Mouse (Mus musculus): ENCODE data around the gene Gm20441.

The Gm20441 gene

GRCm38 (mm10) chr10:75780769-75781578, at the start of gene Gm20441, which contains the start of gene Gstt3:
Gene Gm20441 (minus strand): TSS chr10:75780954.
Gene Gstt3 (minus strand): TSS chr10:75781414.
- no peak for DNase-seq (ENCODE audit: low spot score in 2 of 2)

GRCm38 (mm10) chr10:75830275-75830670, 49.5 kb upstream of the Gm20441 start:
- no peak for DNase-seq (ENCODE audit: low spot score in 2 of 2)

- DNase-seq (ENCODE audit: low spot score in 2 of 2): no peak
Observed at GRCm38 (mm10) chr10:75829529-75830274, 48.9 kb upstream of the Gm20441 start.

DNA sequence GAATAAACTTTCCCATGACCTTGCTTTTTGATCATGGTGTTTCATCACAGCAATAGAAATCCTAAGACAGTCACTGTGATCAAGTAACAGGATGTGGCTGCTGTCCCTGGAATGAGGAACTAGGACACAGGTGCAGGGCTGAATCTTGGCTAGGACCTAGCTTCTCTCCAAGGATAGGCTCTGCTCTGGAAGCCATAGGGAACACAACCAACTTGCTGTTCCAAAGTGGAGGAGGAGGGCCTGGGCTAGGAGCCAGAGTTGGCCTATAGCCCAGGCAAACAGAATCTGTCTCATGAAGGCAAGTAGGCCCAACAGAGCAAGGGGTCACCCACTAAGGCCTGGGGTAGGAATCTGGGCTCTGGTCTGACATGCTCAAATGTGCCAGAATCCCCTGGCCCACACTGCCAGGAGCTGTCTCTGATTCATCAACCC, 47.8 kb upstream of the Gm20441 start:
- no peak for DNase-seq (ENCODE audit: low spot score in 2 of 2)

- DNase-seq (ENCODE audit: low spot score in 2 of 2): no peak
Observed at GRCm38 (mm10) chr10:75827668-75828360, 47.1 kb upstream of the Gm20441 start.

DNA sequence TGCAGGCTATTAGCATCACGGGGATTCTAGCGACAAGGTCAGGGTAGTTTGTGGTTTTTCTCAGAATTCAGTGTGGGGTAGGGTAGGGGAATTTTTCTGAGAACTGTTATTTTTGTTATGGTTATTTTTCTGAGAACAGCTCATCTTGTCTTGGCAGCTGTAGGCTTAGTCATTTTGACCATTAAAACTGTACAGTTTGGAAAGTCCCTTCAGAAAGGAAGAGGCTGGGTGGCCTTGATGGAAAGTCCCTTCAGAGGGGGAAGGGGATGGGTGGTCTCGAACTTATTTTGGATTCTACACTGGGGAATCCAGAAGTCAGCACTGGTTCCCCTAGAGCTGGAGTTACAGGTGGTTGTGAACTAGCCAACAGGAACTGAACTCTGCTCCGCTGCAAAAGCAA, 43.8 kb upstream of the Gm20441 start:
- no peak for DNase-seq (ENCODE audit: low spot score in 2 of 2)

GRCm38 (mm10) chr10:75823782-75824181, 43.0 kb upstream of the Gm20441 start:
- no peak for DNase-seq (ENCODE audit: low spot score in 2 of 2)

DNA sequence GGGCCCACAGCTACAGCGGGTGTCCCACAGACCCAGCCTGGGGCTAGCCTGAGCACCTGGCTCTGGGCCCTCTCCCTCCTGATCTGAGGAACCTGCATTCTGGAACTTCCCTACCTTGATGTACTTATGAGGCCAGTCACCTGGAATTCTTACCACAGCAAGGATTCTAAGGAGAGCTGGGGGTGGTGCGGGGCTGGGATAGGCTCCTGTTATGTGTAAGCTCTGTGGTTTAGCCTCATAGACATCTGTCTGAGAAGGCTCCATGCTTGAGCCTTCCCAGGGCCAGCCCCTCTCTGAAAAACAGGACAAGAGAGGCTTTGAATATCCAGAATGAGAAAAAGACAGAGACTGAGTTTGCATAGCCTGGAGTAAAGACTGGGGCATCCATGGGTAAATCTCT, 41.7 kb upstream of the Gm20441 start, which contains the start of gene Gstt4:
Gstt4 (minus strand) TSS at position 101 of the 400 bp plus-strand sequence.
- DNase-seq (ENCODE audit: low spot score in 2 of 2): no peak

- DNase-seq (ENCODE audit: low spot score in 2 of 2): no peak
Observed at GRCm38 (mm10) chr10:75819882-75820281, 39.1 kb upstream of the Gm20441 start.

DNA sequence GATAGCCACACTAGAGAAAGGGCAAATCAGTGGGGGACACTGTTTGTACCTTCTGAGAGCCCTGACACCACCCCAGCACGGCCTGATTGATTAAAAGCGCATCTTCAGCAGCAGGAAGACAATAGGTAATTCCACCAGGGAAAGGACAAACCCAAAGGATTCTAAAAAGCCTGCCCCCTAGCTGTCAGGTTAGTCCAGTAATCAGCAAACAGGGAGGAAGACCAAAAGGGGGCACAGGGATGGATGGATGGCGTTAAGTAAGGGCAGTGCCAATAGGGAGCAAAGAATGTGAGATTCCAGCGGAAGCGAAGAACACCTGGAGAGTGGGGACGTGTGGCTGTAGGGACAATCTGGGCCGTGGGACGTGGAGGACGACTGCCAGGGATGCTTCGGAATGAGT, 37.9 kb upstream of the Gm20441 start:
- no peak for DNase-seq (ENCODE audit: low spot score in 2 of 2)

- DNase-seq (ENCODE audit: low spot score in 2 of 2): no peak
Observed at GRCm38 (mm10) chr10:75804217-75804616, 23.5 kb upstream of the Gm20441 start.

- DNase-seq (ENCODE audit: low spot score in 2 of 2): no peak
Observed at GRCm38 (mm10) chr10:75798176-75798696, 17.5 kb upstream of the Gm20441 start, which contains the start of gene Gstt1. Gene Gstt1 (minus strand): TSS chr10:75798584.

DNA sequence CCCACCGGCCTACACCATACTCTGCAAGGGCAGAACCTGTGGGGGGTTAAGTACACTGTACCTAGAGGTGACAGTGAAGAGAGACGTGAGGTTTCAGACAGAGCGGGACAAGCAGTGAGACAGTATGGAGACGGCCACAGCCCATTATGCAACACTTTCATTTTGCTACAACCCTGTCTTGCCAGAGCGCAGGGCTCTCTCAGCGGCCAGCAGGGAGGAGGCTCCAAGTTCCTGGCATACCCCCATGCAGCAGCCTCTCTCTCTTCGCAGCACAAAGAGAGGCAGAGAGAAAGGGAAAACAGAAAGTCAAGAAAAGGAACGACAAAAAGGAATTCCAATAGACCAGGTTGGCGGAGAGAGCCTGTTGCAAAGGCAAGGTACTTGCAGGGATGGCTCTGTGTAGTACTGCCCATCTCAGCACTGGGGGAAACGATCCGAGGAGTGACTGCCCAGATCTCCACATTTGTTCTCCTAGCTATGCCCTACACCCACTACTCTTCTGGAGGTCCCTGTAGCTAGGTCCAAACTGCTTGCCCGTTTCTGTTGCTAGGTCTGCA, 16.9 kb upstream of the Gm20441 start:
- DNase-seq (ENCODE audit: low spot score in 2 of 2): no peak

- no peak for DNase-seq (ENCODE audit: low spot score in 2 of 2)
Observed at GRCm38 (mm10) chr10:75796731-75797516, 16.2 kb upstream of the Gm20441 start.

DNA sequence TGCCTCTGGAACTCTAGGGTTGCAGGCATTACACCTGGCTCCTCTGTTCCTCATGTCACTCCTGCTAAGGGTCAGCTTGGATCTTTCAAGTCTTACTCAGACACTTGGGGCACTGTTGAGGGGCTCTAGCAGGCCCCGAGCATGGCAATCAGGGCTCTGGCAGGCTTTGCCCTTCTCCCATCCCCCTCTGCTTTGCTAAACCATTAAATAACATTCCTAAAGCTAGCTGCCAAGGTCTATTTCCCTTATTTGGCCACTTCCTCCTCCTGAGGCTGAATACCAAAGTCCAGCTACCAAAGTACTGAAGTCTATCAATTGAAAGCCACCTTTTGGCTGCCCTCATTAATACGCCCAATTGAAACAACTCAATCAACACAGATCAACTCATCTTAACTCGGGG, 14.1 kb upstream of the Gm20441 start:
- DNase-seq (ENCODE audit: low spot score in 2 of 2): no peak

DNA sequence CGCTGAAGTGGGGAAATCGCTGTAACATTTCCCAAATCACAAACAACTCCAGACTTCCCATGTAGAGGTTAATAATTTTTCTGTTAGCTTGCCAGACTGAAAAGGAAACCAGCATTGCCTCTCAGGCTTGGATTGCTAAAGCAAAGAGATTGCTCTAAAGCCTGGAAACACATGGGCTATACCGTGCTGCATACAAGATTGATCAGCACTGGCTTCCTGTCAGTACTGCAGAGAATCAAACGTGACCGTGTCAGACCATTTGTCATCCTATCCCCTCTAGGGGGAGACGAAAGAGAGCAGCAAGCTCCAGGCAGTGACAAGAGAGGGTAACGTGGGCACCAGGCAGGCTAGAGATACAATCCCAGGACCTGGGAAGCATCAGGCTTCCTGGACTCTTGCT, 10.0 kb upstream of the Gm20441 start:
- DNase-seq (ENCODE audit: low spot score in 2 of 2): no peak

- DNase-seq (ENCODE audit: low spot score in 2 of 2): no peak
Observed at GRCm38 (mm10) chr10:75789841-75790240, 9.1 kb upstream of the Gm20441 start.

GRCm38 (mm10) chr10:75789081-75789735, 8.5 kb upstream of the Gm20441 start:
- no peak for DNase-seq (ENCODE audit: low spot score in 2 of 2)

DNA sequence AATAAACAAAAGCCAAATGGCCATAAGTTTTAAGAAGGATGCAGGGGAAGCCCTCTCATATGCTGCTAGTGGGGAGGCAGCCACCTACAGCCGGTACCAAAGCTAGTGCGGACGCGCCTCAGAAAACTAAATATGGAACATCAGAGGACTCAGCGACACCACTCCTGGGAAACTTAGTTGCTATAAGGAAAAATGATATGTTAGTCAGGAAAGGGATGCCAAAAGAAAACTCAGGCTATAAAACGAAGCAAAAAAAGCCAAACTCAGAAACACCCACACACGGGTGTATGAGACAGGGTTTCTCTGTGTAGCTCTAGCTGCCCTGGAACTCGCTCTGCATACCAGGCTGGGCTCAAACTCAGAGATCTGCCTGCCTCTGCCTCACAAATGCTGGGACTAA, 7.5 kb upstream of the Gm20441 start:
- DNase-seq (ENCODE audit: low spot score in 2 of 2): no peak

GRCm38 (mm10) chr10:75785442-75785841, 4.7 kb upstream of the Gm20441 start:
- DNase-seq (ENCODE audit: low spot score in 2 of 2): no peak
